Mouse (Mus musculus) C2C12 (cell line): ENCODE measurements around the gene Rce1.

Experiments used
- CTCF ChIP-seq: IDR thresholded peaks from one replicate; pipeline ENCODE4 v1.5.1; 2011; ENCODE audit not compliant: control insufficient read depth, insufficient read depth, insufficient read length
- FOSL1 ChIP-seq: IDR thresholded peaks from one replicate; pipeline ENCODE4 v1.8.0; 2011; ENCODE audit warnings: mild to moderate bottlenecking, low read length; ENCODE audit not compliant: poor library complexity, insufficient read depth, severe bottlenecking
- MAX ChIP-seq: IDR thresholded peaks from one replicate; pipeline ENCODE4 v1.6.1; 2011; ENCODE audit warnings: mild to moderate bottlenecking, control low read depth
- MYOG ChIP-seq: IDR thresholded peaks from one replicate; pipeline ENCODE4 v1.6.1; 2011; ENCODE audit not compliant: control insufficient read depth, insufficient read length; ENCODE audit errors: extremely low read depth
- USF1 ChIP-seq: IDR thresholded peaks from one replicate; pipeline ENCODE4 v1.6.1; 2011; ENCODE audit warnings: low read depth, mild to moderate bottlenecking, control low read depth, moderate library complexity

DNA sequence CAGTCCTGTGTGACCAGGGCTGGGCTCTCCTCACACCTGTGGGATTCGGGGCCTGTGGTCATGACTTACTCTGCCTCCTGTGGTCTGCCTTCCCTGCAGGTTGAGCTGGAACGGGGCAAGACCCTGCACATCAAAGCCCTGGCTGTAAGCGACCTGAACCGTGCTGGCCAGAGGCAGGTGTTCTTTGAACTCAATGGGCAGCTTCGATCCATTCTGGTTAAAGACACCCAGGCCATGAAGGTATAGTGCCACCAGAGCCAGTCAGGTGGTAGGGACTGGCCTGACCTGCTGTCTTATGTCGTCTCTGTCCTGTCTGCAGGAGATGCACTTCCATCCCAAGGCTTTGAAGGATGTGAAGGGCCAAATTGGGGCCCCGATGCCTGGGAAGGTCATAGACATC, 4.7 kb downstream of the Rce1 start:
- TF ChIP-seq CTCF (no peak), MAX (no peak), USF1 (no peak), FOSL1 (no peak), MYOG (no peak)
